Mouse (Mus musculus): ENCODE data around the gene Smco4.

DNA sequence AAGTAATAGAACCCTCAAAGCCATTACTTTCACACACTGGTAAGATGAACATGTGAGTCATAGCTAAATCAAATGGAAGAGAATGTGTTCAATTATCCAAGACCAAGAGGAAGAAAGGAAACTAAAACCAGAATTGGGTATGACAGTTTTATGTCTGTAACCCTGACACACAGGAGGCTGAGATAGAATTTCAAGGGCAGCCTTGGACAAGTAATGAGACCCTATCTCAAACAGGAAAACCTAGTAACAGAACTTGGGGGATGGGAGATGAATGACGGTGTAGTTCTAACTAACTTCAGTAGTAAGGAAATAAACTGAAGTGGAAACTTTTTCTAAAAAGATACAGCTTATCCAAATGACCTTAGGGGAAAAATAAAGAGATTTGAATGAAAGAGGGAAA, 85.2 kb downstream of the Smco4 start:
- TF ChIP-seq EP300 (IDR thresholded peaks at IDR 0.05; ENCODE audit: insufficient read depth, low read depth, low read length) = no peak
- no peak for TF ChIP-seq CTCF (IDR thresholded peaks at IDR 0.05)

All from heart, adult 2 months (tissue).